17 mouse cellular contexts compared by ENCODE assay signal in the genomic region with DNA sequence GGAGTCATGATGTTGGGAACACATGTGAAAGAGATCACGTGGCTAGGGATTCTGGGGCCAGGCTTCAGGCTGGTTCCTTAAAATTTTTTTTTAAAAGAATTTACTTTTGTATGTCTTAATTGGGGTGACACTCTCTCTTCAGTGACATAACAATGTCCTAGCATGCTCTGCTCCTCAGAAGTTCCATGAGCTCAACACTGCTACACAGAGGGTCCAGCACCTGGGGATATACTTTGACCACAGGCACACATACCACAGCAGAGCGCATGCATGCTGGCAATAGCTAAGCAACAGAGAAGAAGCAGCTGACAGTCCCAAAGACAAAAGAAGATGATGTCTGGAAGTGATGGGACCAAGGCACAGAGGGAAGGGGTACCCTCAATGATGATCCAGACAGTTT.
"Had no signal": no experiment of that assay in that cellular context is flagged by ENCODE, and none has a peak within 500 bp of the region (broad histone marks: within the 10 kb centered on the region; RNA-seq: fewer than 3 reads in every experiment).

No protein-coding gene starts in this region.

- H3K27ac ChIP-seq: neural tube, embryonic 12.5 days; neural tube, embryonic 13.5 days; neural tube, embryonic 15.5 days; stomach, embryonic 15.5 days; stomach, postnatal 0 days had no signal

- H3K9ac ChIP-seq: neural tube, embryonic 12.5 days; neural tube, embryonic 13.5 days; neural tube, embryonic 15.5 days; stomach, embryonic 15.5 days had no signal

- H3K36me3 ChIP-seq: neural tube, embryonic 12.5 days; neural tube, embryonic 13.5 days; neural tube, embryonic 15.5 days; stomach, embryonic 15.5 days had no signal

- DNase-seq: retina, postnatal 1 day; right cerebral cortex, adult 18-20 months; right cerebral cortex, postnatal 14 days; right cerebral cortex, postnatal 25 days; right cerebral cortex, postnatal 4 days; spleen, adult 18-20 months; thymus, adult 18-20 months; thymus, adult 2 months; thymus, postnatal 14 days; thymus, postnatal 25 days; thymus, postnatal 36 days; thymus, postnatal 4 days had no signal

- H3K4me2 ChIP-seq: neural tube, embryonic 12.5 days; neural tube, embryonic 13.5 days; neural tube, embryonic 15.5 days; stomach, embryonic 15.5 days had no signal

- H3K4me3 ChIP-seq: neural tube, embryonic 12.5 days; neural tube, embryonic 13.5 days; neural tube, embryonic 15.5 days; stomach, embryonic 15.5 days had no signal

- H3K27me3 ChIP-seq: neural tube, embryonic 12.5 days; neural tube, embryonic 13.5 days; neural tube, embryonic 15.5 days; stomach, embryonic 15.5 days had no signal

- H3K9me3 ChIP-seq: neural tube, embryonic 12.5 days; neural tube, embryonic 13.5 days; neural tube, embryonic 15.5 days; stomach, embryonic 15.5 days had no signal

- H3K4me1 ChIP-seq: neural tube, embryonic 12.5 days; neural tube, embryonic 13.5 days; neural tube, embryonic 15.5 days; stomach, embryonic 15.5 days had no signal
